Mouse (Mus musculus) testis, adult 2 months (tissue): Measurements from ENCODE around the gene Chrd.

ENCODE experiments used
- CTCF ChIP-seq: fragments of 200-500 bp; IDR thresholded peaks from 2 replicates; pipeline ENCODE4 v1.5.1; 2012; ENCODE audit warnings: low read depth, mild to moderate bottlenecking, inconsistent platforms, low read length, moderate library complexity; ENCODE audit not compliant: control insufficient read depth, insufficient read depth, insufficient replicate concordance
- POLR2A ChIP-seq: fragments of 200-500 bp; IDR thresholded peaks from 2 replicates; pipeline ENCODE4 v1.6.1; 2012; ENCODE audit warnings: low read depth, mild to moderate bottlenecking, inconsistent platforms, low read length, moderate library complexity; ENCODE audit not compliant: control insufficient read depth

- TF ChIP-seq CTCF, result no peak
- no peak for TF ChIP-seq POLR2A
Observed at GRCm38 (mm10) chr16:20739845-20740244, 6.9 kb downstream of the Chrd start.
